Mouse (Mus musculus): Measurements from ENCODE around the gene Tet1.
"Not testable (repeated sequence)": the region's sequence is repeated elsewhere in the genome, so short reads cannot be mapped to it uniquely, and the experiment has no call there.

Tet1 gene

DNA sequence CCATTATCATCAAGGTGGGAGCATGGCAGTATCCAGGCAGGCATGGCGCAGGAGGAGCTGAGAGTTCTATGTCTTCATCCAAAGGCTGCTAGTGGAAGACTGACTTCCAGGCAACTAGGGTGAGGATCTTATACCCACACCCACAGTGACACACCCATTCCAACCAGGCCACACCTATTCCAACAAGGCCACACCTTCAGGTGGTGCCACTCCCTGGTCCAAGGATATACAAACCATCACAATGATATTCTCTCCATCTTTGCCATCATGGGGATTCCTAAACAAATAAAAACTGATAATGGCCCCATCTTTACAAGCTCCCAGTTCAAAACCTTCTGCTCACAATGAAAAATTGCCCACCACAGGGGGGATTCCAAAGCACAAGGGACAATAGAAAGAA lies at the start of gene Tet1:
TSS of gene Tet1 (minus strand) at position 101 of the 400 bp plus-strand sequence.
- not testable (repeated sequence) for DNase-seq (ENCODE audit: low spot score in 2 of 2)

DNA sequence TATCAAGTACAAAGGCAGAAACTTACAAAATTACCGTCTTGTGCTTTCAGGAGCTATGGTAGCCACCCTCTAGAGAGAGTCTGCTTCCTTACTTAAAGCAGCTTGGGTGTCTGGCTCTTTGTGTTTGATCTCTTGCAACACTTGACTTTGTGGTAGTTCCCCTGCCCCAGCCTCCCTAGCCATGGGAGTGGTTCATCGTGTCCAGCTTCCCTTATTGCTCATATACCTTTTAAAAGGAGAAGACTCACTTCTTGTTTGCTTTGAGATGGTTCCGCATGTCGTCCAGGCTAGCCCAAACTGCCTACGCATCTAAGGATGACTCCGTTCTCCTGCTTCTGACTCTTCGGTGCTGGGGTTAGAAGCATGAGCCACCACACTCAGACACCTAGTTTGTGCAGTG lies 39.8 kb upstream of the Tet1 start:
- DNase-seq (ENCODE audit: low spot score in 2 of 2): no peak

DNA sequence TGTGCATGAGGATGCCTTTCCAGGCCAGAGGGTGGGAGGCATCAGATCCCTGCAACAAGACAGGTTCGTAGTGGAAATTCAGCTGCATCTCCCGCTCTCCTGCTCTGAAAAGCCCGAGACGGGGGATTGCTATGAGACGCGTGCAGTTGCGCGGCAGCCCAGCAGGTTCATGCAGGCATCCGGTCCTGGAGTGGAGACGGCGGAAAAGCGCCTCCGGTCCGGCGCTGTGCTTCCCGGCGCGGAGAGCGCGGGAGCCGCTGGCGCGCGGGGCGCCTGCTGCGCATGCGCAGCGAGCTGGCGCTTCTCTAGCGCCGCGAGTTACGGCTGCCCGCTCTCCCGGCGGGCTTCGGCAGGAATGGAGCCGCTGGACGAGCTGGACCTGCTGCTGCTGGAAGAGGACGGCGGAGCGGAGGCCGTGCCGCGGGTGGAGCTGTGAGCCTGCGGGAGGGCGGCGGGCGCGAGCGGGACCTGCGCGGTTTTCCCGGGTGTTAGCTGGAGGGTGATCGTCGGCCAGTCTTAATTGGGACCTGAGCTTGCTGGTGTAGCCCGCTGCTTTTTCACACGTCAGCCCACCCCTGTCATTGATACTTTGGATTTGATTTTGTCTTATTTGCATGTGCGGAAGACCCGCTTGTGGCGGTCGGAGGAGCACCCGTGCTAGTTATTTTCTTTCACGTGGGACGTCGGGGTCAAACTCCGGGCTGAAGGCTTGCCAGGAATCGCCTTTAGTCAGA lies 38.1 kb upstream of the Tet1 start, which contains the start of gene Dna2:
TSS of gene Dna2 (plus strand) at position 289 of the 734 bp plus-strand sequence.
- DNase-seq (ENCODE audit: low spot score in 2 of 2): peak; percentile 42 to 71

DNA sequence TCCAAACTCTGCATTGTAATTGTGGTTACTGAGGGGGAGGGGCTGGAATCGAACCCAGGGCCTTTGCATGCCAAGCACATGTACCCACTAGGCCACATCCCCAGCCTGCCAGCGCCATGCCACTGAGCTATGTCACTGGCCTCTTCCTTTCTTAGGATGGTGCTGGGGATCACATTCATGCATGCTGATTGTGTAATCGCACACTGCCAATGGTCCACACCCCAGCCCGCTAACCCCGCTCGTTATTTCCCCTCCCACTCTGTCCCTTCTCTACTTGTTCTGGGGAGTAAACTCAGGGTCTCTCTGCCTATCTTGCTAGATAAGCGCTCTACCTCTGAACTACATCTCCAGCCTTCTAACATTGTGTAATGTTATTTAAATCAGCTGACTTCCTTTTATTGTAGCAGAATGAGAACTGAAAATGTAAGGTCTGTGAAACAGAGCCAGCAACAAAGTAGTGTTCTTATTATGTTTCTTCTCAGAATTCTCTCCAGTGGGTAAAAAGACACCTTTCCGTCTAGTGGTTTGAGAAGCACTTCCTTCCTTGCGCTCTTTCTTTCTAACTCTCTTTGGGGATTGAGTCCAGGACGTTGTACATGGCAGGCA lies 36.3 kb upstream of the Tet1 start:
- no peak for DNase-seq (ENCODE audit: low spot score in 2 of 2)

DNA sequence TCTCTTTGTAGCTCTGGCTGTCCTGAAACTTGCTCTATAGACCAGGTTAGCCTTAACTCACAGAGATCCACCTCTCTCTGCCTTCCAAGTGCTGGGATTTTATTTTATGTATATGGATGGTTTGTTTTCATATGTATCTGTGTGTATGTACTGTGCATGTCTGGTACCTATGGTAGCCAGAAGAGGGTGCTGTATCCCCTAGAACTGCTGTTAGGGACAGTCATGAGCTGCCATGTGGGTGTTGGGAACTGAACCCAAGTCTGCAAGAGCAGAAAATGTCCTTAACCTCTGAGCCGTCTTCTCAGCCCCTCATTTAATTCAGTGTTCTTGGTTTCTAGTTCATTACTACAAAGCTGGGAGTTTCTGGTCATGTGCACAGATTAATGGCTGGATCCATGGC lies 23.6 kb upstream of the Tet1 start:
- DNase-seq (ENCODE audit: low spot score in 2 of 2): no peak

DNA sequence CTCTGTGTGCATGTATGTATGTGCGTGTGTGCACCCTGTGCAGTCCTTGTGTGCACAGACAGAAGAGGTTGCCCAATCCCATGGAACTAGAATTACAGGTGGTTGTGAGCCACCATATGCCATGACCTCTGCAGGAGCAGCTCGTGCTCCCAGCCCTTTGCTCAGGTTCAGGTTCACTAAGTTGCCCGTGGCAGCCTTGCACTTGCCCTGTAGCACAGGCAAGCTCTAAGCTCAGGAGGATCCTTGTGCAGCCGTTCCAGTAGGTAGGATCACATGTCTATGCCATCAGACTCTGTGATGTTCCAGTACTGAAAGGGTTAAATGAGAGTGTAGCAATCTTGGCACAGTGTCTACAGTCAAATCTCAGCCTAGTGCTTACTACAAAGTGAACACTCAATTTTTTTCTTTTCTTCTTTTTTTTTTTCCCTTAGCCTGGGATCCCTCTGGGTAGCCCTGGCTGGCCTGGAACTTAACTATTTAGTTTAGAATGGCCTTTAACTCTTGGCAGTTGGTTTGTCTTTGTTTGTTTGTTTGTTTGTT lies 15.4 kb upstream of the Tet1 start:
- no peak for DNase-seq (ENCODE audit: low spot score in 2 of 2)

DNA sequence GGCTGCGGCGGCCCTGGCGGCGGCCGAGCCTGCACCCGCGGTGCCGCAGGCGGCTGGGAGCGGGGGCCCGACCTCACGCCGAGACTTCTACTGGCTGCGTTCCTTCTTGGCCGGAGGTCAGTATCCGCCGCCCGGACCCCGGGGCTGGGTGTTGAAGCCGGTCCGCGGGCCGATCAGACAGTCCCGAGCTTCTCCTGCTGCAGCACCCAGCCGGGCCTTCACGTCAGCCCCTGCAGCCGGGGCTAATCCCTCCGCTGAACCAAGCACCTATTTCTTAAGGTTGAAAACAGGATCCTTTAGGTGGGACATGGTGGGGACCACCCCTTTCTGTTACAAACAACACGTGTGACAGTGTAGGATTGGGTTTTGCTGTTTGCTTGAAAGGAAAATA lies 12.0 kb upstream of the Tet1 start:
- DNase-seq (ENCODE audit: low spot score in 2 of 2): no peak

DNA sequence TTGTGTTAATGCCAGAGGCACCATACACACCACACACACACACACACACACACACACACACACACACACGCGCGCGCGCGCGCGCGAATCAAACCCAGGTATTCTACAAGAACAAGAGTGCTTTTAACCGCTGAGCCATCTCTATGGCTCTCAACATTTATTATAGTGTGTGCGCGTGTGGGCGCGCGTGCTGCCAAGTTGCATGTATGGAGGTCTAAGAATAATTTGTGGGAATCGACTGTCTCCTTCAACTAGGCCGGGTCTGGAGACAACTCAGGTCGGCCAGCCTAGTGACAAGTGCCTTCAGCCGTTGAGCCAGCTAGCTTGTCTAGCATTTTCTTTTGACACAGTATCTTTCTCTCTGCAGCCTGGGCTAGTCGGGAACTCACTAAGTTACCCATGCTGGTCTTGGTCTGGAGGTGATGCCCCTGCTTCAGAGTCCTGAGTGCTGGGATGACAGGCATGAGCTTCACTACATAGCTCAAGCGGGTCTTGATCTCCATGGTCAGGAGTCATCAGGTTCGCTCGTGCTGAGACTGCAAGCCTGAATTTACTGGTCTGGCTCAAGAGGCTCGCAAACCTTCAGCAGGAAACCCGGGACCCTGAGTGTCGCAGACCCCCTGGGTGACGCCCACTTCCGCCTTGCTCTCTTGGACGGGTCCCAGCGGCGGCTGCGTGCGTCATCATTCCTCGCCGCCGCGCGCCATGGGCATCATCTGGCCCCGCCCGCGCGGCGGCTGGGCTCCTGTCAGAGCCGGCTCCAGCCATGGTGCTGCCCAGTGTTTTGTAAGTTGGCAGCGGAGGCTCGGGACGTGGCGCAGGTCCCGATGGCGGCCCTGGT lies 11.3 kb upstream of the Tet1 start, which contains the start of gene Slc25a16:
TSS of gene Slc25a16 (plus strand) at position 709 of the 841 bp plus-strand sequence.
- peak; percentile 88 to 96 for DNase-seq (ENCODE audit: low spot score in 2 of 2)

DNA sequence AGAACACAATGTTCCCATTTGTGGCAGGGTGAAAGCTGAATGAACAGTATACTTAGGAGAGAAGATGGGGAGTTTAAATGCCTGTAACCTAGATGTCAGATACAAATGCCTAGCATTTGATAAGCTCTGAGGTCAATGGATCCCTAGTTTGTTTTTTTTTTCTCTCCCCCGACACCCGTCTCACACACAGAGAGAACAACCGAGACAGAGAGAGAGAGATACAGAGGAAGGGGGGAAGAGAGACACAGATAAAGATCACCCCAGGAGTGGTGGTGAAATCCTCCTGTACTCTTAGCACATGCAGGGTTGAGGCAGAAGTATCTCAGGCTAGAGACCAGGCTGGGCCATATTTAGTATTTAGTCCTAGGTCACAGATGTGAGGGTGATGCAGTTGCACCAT lies 10.2 kb upstream of the Tet1 start:
- DNase-seq (ENCODE audit: low spot score in 2 of 2): no peak

DNA sequence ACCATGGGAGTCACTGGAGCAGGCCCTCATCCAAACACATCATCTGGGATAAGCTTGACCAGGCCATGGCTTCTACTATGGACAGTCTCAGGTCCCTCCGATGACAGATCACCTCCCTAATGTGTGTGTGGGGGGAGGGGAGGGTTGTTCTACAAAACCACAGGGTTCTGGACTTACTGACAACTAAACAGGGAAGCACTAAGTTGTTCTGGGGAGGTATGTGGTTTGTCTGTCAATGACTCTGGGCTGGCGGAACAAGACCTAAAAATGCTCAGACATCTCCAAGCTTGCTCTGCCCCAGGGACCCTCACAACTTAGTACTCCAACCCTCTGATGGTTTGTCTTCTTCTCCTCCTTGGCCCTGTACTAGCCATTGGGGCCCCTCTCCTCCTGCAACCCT lies 2.3 kb upstream of the Tet1 start:
- DNase-seq (ENCODE audit: low spot score in 2 of 2): no peak

DNA sequence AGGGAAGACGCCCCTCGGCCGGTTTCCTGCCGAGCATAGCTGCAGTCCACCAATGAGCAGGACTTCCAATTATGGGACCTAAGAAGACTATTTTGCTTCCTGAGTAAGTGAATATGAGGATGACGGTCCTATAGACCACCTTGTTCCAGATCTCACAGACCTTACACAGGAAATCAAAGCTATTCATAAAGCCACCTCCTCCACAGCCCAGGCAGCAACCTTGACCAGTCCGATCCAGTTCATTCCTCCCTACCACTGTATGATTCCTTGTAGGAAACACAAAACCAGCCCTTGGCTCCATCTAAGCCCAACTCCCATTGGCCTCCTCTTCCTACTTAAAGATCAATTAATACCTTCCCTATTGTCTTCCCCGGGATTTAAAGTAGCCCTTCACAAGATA lies 2.5 kb downstream of the Tet1 start:
- no peak for DNase-seq (ENCODE audit: low spot score in 2 of 2)

DNA sequence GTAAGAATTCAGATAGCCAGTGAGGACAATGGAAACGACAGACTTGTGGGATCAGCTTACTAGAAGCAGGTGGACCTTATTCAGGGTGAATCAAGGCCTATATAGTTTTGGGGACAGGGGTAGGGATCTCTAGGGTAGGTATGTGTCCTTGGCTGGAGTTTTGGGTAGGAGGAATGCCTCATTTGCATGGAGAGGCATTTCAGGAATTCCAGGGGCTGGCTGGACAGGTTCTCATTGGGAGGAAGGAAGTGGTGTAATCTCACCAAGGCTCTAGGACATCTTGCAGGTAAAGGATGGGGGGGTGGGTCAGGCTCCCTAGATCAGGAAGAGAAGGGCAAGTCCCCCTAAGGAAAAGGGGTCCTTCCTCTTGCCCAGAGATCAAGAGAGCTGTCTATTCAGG lies 6.0 kb downstream of the Tet1 start:
- DNase-seq (ENCODE audit: low spot score in 2 of 2): no peak

DNA sequence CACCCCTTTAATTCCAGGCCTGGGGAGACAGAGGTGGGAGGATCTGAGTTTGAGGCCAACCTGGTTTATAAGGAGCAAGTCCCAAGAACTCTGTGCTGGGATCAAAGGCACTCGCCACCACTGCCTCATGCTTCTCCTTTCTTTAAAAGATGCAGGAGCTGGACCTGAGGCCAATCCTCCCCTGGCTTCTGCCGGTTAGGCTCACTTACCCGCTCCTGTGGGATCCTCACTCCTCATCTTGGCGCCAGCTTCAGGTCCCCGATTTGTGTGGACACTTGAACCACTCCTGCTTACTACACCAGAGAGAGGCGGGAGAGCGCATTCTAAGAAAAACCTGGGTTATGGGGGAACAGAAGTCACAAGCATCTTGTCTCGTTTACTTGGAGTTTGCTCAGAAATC lies 7.0 kb downstream of the Tet1 start:
- no peak for DNase-seq (ENCODE audit: low spot score in 2 of 2)

DNA sequence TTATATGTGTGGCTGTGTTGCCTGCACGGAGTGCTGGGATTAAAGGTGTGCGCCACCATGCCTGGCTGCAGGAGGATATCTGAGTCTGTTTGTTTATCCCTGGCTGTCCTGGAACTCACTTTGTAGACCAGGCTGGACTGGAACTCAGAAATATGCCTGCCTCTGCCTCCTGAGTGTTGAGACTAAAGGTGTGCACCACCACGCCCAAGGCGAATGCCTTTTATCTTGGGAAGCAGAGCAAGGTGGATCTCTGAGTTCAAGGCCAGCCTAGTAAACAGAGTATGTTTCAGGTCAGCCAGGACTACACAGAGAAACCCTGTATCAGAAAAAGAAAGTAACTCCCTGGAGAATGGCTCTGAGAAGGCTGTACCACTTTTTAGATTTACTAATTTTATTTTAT lies 8.7 kb downstream of the Tet1 start:
- DNase-seq (ENCODE audit: low spot score in 2 of 2): no peak

DNA sequence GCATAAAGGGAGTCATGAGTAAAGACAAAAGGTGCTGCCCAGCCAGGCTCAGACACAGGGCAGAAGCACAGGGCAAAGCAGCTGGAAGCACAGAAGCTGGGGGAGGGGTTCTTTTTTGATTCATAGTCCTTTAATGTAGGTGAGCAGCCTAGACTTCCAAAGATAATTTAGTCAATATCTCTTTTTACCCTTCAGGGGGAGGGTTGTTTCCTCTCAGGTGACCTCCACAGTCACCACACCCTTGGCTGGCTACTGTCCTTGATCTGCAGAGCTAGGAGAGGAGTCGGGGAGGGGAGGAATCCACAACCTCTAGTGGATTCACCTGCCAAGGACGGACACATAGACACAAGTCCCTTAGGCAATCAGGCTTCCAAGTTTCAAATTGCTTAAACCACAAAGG lies 10.7 kb downstream of the Tet1 start:
- no peak for DNase-seq (ENCODE audit: low spot score in 2 of 2)

DNA sequence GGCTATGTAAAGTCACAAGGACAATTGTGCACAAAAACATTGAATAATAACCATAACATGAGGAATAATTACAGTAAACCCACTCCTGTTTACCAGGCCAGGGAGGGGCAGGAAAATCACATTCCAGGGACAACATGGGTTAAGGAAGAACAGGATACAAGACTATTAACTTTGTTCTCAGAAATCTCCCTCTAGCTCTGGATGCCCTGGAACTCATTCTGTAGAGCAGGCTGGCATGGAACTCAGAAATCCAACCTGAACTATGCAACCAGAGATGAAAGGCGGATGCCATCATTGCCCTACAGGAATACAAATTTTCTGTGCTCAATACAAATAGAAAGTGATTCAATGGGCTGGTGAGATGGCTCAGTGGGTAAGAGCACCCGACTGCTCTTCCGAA lies 11.4 kb downstream of the Tet1 start:
- DNase-seq (ENCODE audit: low spot score in 2 of 2): no peak

DNA sequence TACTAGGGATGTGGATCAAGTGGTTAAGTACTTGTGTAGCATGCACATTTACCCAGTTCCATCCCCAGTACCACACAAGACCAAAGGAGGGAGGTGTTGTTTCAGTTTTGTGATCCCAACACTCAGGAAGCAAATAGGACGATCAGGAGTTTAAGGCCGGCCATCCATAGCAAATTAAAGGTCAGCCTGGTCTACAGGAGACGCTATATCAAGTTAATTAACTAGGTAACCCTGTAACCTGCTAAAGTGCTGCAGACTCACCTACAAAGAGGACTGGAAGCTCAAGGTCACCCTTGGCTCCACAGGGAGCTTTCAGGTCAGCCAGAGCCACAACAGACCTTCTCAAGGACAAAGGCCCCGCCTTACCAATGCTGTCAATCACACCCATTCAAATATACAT lies 12.0 kb downstream of the Tet1 start:
- no peak for DNase-seq (ENCODE audit: low spot score in 2 of 2)

DNA sequence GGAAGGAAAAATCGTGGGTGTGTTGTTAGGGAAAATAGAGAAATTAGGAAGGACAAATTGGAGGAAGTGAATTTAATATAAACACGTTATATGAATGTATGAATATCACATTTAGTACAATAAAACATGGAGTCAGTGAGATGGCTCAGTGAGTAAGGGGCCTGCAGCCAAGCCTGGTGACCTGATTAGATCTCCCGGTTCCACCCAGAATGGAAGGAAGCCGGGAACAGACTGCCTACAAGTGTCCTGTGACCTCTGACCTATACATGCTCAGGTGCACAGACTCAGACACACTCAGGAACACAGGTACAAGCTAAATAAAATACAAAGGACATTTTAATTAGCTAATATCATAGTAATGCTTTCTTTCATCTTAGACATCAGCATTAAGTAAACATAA lies 12.8 kb downstream of the Tet1 start:
- DNase-seq (ENCODE audit: low spot score in 2 of 2): no peak

DNA sequence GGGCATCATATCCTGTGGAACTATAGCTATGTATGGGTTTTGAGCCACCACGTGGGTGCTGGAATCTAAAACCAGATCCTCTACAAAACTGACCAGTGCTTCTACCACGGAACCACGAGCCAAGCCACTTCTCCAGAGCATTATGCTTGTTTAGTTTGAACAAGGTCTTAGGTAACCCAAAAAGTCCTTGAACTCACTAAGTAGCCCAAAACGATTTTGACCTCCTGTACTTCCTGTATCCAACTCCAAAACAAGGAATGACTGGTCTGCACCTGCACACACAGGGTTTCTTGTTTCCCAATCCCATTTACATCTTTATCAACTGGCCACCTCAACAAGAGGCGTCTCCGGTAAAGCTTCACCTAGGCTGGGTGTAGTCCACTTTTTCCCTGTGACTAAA lies 13.4 kb downstream of the Tet1 start:
- no peak for DNase-seq (ENCODE audit: low spot score in 2 of 2)

DNA sequence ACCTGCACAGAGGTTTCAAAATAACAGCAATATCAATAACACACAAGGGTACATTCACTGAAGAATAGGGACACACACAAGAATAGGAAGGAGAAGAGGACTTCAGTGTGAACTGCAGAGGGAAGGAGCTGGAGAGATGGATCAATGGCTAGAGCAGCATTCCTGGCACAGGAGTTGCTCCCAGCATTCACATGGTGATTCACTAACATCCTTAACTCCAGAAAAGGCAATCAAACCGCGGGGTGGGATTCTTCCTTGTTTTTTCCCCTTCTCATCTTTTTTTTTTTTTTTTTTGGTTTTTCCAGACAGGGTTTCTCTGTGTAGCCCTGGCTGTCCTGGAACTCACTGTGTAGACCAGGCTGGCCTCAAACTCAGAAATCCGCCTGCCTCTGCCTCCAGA lies 14.3 kb downstream of the Tet1 start:
- no peak for DNase-seq (ENCODE audit: low spot score in 2 of 2)

DNA sequence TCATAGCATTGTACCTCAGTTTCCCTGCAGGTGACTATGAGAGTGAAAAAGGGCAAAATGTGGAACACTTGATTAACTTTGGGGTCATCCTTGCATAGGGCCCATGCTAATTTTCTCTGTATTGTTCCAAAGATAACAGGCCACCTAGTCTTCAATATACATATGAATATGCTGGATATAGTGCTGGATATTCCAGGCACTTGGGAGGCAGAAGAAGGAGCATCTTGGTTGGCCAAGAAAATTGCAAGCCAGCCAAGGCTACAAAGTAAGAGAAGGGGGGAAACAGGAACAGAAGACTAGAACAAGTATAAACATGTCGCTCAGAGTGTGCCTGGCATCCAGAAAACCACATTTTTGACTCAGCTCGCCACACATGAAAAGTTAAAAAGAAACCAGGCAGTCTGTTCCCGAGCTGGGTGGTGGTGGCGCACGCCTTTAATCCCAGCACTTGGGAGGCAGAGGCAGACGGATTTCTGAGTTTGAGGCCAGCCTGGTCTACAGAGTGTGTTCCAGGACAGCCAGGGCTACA lies 15.4 kb downstream of the Tet1 start:
- DNase-seq (ENCODE audit: low spot score in 2 of 2): no peak

DNA sequence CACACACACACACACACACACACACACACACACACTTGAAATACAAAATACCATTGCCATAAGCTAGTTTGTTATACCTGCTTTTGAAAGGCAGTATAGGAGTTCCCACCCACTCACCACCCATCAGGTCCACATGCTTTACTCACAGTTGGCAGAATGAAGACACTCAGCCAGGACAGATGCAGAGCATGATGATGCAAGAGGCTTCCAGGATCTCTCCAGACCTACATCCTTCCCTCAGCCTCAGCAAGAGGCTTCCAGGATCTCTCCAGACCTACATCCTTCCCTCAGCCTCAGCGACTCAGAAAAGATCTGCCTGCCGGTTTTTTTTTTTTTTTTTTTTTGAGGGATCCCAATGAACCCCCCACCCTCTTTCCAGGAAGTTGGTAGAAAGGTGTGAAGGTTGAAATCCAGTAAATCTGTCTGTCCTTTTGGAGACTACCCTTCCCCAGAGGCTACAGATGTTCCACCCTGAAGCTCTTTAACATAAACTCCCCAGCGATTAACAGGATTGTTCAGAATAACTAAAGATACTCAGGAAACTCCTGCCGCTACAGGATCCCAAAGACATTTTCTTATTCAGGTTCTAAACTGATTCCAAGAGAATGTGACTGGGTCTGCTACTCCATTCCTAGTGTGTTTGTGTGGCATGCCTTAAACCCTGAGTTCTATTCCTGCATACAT lies 16.1 kb downstream of the Tet1 start:
- no peak for DNase-seq (ENCODE audit: low spot score in 2 of 2)
